Mouse (Mus musculus) forebrain, embryonic 15.5 days (tissue): ENCODE data around the gene Tyw1. TPM values are rescaled to one million over a fixed set of nuclear protein-coding genes. Genes with fewer than 3 reads are reported as not detected.

Experiments used
- ATAC-seq: fragments of 200-750 bp; cut with Nextera tagmentation; replicated peaks from 2 replicates; pipeline ENCODE4 v1.8.0; 2017; ENCODE audit warnings: mild to moderate bottlenecking, moderate TSS enrichment, moderate library complexity
- H3K27ac ChIP-seq: fragments of 300-500 bp; sonication (generic); replicated peaks from 2 replicates; pipeline ENCODE4 v1.5.1; 2015; ENCODE audit warnings: mild to moderate bottlenecking, inconsistent platforms
- H3K27me3 ChIP-seq: fragments of 300-500 bp; sonication (generic); 2 replicates; pipeline ENCODE4 v1.6.1; 2015; ENCODE audit warnings: inconsistent platforms
- H3K36me3 ChIP-seq: fragments of 300-500 bp; sonication (generic); 2 replicates; pipeline ENCODE4 v1.6.1; 2015; ENCODE audit warnings: mild to moderate bottlenecking, inconsistent platforms
- H3K4me1 ChIP-seq: fragments of 300-500 bp; sonication (generic); 2 replicates; pipeline ENCODE4 v1.6.1; 2015; ENCODE audit warnings: inconsistent platforms
- H3K4me2 ChIP-seq: fragments of 300-500 bp; sonication (generic); replicated peaks from 2 replicates; pipeline ENCODE4 v1.6.1; 2015; ENCODE audit warnings: mild to moderate bottlenecking, inconsistent platforms
- H3K4me3 ChIP-seq: fragments of 300-500 bp; sonication (generic); 2 replicates; pipeline ENCODE4 v1.5.1; 2015; ENCODE audit warnings: mild to moderate bottlenecking, inconsistent platforms
- H3K9ac ChIP-seq: fragments of 300-500 bp; sonication (generic); replicated peaks from 2 replicates; pipeline ENCODE4 v1.6.1; 2015; ENCODE audit warnings: mild to moderate bottlenecking, inconsistent platforms
- H3K9me3 ChIP-seq: fragments of 300-500 bp; sonication (generic); 2 replicates; pipeline ENCODE4 v1.6.1; 2016; ENCODE audit warnings: inconsistent platforms
- WGBS: fragments of 180-500 bp; shearing (Covaris S2); methylation state at CpG from one replicate; pipeline ENCODE4 v1.1.7; 2015; ENCODE audit warnings: mixed read lengths; 5-methylcytosine and 5-hydroxymethylcytosine counted together
- polyA plus RNA-seq: library from polyadenylated mRNA; unstranded; fragments of >200 nt; fragmentation: Nextera tagmentation; extraction: Ambion mirVana; gene quantifications from 2 replicates; pipeline ENCODE4 v1.2.1, GENCODE M21; 2015

The Tyw1 gene
- polyA plus RNA-seq: 24.8 and 27.1 TPM in 2 replicates

DNA sequence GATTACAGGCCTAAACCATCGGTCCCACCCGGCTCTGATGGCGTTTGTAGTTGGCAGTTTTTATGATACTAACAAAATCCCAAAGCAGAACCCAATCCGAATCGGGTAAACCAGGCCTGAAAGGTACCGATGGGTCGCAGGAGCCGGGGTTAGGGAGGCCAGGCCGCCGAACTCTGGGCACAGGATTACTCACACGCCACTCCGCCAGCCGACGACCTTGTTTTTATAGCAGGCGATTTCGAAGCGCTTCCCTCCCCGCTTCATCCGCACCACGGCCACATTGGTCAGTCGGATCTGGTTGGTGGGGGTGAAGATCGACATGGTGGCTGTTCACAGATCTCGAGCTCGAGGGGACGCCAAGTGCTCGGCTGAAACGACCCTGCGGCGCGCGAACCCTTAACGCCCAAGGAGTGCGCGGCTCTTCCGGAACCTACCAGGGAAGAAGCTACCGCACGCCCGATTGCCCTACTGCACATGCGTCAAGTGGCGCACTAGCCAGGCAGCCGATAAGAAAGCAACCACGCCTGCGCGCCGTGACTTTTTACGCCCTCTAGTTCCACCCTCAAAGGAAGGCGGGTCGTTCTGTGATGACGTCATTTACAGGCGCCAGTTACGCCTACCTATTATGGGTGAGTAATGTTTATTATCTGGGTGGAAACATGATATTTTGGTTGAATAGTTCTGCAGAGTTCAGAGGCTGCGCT lies at the start of gene Tyw1, which contains the start of gene Sbds:
Gene Tyw1, plus strand, starts transcription at position 603 of the 704 bp plus-strand sequence.
Gene Sbds, minus strand, starts transcription at position 514 of the 704 bp plus-strand sequence.
- H3K4me1 ChIP-seq: peaks cover 32% of the 10 kb centered on the region
- peak within 1 kb of the TSS; percentile 88 for H3K4me3 ChIP-seq
- under 1% methylated on average over 52 of the region's 52 CpGs for whole genome bisulfite sequencing
- peak within 1 kb of the TSS; percentile 84 for H3K9ac ChIP-seq
- H3K27me3 ChIP-seq: no peaks in the 10 kb centered on the region
- peak within 1 kb of the TSS; percentile 89 for H3K27ac ChIP-seq
- no peaks in the 10 kb centered on the region for H3K9me3 ChIP-seq
- peak; percentile 89 for ATAC-seq
- peak within 1 kb of the TSS; percentile 80 for H3K4me2 ChIP-seq
- peaks cover 29% of the 10 kb centered on the region for H3K36me3 ChIP-seq

DNA sequence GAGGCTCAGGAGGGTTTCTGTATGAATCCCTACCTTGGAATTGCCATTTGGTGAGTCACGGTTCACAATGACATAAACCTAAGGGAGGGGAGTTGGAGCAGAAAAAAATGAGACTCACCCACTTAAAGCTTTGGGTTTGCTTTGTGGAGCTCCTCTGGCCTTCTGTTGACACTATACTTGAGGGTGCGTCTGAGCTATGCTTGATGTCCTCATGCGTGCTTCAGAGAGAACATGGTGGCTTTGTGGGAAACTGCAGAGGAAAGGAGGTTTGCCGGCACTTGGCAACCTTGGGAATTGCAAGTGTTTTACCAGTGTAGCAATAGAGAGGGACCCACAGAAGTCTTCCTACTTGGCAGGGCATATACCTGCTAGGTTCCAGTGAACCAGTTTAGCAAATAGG lies 48.1 kb upstream of the Tyw1 start:
- H3K36me3 ChIP-seq: peaks cover 43% of the 10 kb centered on the region
- H3K9ac ChIP-seq: no peak overlapping the region
- H3K27ac ChIP-seq: no peak overlapping the region
- no peaks in the 10 kb centered on the region for H3K27me3 ChIP-seq
- no peak overlapping the region for H3K4me2 ChIP-seq
- WGBS: 89% methylated on average over 4 of the region's 4 CpGs
- no peaks in the 10 kb centered on the region for H3K4me1 ChIP-seq
- H3K9me3 ChIP-seq: no peaks in the 10 kb centered on the region
- H3K4me3 ChIP-seq: no peak overlapping the region
- ATAC-seq: no peak

DNA sequence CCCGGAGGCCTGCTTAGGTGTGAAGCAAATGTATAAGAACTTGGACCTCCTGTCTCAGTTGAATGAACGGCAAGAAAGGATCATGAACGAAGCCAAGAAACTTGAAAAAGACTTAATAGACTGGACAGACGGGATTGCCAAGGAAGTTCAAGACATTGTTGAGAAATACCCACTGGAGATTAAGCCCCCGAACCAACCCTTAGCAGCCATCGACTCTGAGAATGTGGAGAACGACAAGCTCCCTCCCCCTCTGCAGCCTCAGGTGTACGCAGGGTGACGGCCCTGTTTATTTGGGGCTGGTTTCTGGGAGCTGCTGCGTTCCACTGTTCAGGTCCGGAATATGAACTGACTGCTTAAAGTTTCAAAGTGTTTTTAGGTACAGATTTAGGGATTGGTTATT lies 42.5 kb upstream of the Tyw1 start:
- Histone ChIP-seq H3K9ac (no peak overlapping the region), H3K27me3 (no peaks in the 10 kb centered on the region), H3K9me3 (no peaks in the 10 kb centered on the region), H3K4me2 (no peak overlapping the region), H3K4me1 (no peaks in the 10 kb centered on the region), H3K27ac (no peak overlapping the region), H3K36me3 (peaks cover 47% of the 10 kb centered on the region), H3K4me3 (no peak overlapping the region)
- WGBS: 90% methylated on average over 11 of the region's 11 CpGs
- ATAC-seq: no peak

DNA sequence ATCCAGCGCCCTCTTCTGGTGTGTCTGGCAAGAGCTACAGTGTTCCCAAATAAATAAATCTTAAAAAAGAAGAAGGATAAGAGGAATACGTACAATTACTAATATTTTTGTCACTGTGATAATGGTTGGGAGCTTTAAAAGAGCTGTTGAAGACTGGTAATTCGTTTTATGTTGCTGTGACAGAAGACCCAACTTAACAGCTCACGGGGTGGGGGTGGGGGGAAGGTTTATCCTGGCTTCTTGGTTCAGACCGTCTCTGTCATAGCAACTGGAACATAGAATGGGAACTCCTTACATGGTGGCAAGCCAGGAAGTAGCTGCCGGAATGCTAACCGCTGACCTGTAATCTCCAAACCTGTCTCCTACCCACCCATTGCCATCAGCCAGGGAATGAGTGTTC lies 38.6 kb upstream of the Tyw1 start, which contains the start of gene Tmem248:
Gene Tmem248, plus strand, starts transcription at position 301 of the 400 bp plus-strand sequence.
- ATAC-seq: no peak
- H3K27me3 ChIP-seq: no peaks in the 10 kb centered on the region
- H3K9me3 ChIP-seq: no peaks in the 10 kb centered on the region
- no peak within 1 kb of the TSS for H3K4me2 ChIP-seq
- 85% methylated on average over 7 of the region's 7 CpGs for WGBS
- H3K4me3 ChIP-seq: no peak within 1 kb of the TSS
- peaks cover 8% of the 10 kb centered on the region for H3K4me1 ChIP-seq
- peaks cover 15% of the 10 kb centered on the region; the same call in 1 of the 2 replicates for H3K36me3 ChIP-seq
- H3K27ac ChIP-seq: no peak within 1 kb of the TSS
- H3K9ac ChIP-seq: no peak within 1 kb of the TSS

DNA sequence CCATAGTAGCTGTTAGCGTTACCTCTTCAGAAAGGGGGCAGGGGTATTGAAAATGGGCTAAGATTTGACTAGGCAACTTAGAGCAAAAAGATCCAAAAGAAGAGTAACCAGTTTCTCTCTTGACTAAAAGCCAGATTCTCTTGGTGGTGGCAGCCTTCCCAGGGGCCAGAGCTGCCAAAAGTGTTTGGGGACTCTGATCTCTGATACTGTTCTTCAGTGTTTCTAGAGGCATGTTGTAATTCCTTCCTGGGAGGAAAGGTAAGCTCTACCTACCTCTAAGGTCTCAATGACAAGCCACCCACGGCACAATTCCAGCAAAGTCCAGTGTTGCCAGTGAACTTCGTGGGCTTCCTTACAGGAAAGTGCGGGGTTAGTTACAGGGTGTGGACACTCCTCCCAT lies 38.0 kb upstream of the Tyw1 start:
- Histone ChIP-seq H3K4me2 (no peak overlapping the region), H3K27me3 (no peaks in the 10 kb centered on the region), H3K4me1 (peaks cover 8% of the 10 kb centered on the region), H3K9me3 (no peaks in the 10 kb centered on the region), H3K36me3 (peaks cover 11% of the 10 kb centered on the region; the same call in 1 of the 2 replicates), H3K9ac (no peak overlapping the region), H3K27ac (no peak overlapping the region), H3K4me3 (no peak overlapping the region)
- WGBS: 87% methylated on average over 4 of the region's 4 CpGs
- no peak for ATAC-seq

DNA sequence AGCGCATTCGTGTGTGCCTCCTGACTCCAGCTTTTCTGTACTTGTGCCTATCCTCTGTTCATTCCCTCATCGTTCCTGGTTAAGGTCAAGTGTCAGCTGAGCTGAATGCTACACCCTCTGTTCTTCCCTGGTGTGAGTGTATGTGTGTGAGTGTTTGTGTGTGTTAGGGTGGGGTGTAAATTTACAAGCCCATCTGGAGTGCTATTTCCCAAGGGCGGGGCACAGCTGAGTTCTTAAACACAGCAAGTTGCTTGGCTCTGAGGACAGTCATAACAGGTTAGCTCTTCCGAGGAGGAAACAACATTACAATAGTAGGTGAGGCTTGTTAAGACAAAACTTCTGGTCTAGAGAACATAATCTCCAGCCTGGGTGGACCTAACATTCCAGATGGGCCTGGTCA lies 37.1 kb upstream of the Tyw1 start:
- no peaks in the 10 kb centered on the region for H3K9me3 ChIP-seq
- peaks cover 11% of the 10 kb centered on the region; the same call in 1 of the 2 replicates for H3K36me3 ChIP-seq
- no peak for ATAC-seq
- H3K27ac ChIP-seq: no peak overlapping the region
- no peak overlapping the region for H3K9ac ChIP-seq
- 92% methylated on average over 5 of the region's 5 CpGs for WGBS
- H3K27me3 ChIP-seq: no peaks in the 10 kb centered on the region
- H3K4me2 ChIP-seq: no peak overlapping the region
- H3K4me1 ChIP-seq: peaks cover 14% of the 10 kb centered on the region
- no peak overlapping the region for H3K4me3 ChIP-seq

DNA sequence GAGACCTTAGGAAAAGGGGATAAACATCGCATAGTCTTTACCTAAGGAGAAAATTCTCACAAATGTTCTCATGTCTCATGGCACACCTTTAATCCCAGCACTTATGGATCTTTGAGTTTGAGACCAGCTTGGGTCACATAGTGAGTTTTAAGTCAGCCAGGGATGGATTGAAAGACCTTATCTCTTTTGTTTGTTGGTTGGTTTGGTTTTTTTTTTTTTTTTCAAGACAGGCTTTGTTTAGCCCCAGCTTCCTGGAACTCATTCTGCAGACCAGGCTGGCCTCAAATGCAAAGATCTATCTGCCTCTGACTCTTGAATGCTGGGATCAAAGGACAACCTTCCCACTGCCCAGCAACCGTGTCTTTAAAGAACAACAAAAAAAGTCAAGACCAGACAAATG lies 34.1 kb upstream of the Tyw1 start:
- Histone ChIP-seq H3K9ac (peak overlapping the region; percentile 81; the same call in 1 of the 2 replicates), H3K27ac (peak overlapping the region; percentile 82; the same call in 1 of the 2 replicates), H3K36me3 (no peaks in the 10 kb centered on the region), H3K4me1 (peaks cover 22% of the 10 kb centered on the region), H3K9me3 (no peaks in the 10 kb centered on the region), H3K4me2 (peak overlapping the region; percentile 70), H3K27me3 (no peaks in the 10 kb centered on the region), H3K4me3 (peak overlapping the region; percentile 86)
- 56% methylated on average over 2 of the region's 2 CpGs for WGBS
- no peak for ATAC-seq

DNA sequence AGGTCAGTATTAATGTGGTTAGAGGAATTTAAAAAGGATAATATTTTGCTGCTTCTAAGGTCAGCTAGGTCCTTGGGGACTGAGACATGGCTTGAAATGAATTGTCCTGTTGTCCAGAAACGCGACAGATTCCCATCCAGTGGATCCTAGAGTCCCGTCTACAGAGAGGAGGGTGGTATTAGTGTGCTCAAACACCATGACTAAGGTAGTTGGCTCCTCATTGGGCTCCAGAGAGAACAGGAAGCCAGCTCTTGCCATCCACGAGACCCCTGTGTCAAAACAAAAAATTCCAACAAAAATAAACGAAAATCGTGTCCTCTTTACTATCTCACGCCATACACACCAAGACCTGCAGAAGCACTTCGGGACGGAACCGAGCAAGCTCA lies 33.7 kb upstream of the Tyw1 start:
- Histone ChIP-seq H3K36me3 (no peaks in the 10 kb centered on the region), H3K4me2 (peak overlapping the region; percentile 70), H3K4me1 (peaks cover 22% of the 10 kb centered on the region), H3K4me3 (peak overlapping the region; percentile 86), H3K9me3 (no peaks in the 10 kb centered on the region), H3K27ac (peak overlapping the region; percentile 82), H3K27me3 (no peaks in the 10 kb centered on the region), H3K9ac (peak overlapping the region; percentile 81)
- WGBS: under 1% methylated on average over 10 of the region's 10 CpGs
- peak; percentile 39 for ATAC-seq

DNA sequence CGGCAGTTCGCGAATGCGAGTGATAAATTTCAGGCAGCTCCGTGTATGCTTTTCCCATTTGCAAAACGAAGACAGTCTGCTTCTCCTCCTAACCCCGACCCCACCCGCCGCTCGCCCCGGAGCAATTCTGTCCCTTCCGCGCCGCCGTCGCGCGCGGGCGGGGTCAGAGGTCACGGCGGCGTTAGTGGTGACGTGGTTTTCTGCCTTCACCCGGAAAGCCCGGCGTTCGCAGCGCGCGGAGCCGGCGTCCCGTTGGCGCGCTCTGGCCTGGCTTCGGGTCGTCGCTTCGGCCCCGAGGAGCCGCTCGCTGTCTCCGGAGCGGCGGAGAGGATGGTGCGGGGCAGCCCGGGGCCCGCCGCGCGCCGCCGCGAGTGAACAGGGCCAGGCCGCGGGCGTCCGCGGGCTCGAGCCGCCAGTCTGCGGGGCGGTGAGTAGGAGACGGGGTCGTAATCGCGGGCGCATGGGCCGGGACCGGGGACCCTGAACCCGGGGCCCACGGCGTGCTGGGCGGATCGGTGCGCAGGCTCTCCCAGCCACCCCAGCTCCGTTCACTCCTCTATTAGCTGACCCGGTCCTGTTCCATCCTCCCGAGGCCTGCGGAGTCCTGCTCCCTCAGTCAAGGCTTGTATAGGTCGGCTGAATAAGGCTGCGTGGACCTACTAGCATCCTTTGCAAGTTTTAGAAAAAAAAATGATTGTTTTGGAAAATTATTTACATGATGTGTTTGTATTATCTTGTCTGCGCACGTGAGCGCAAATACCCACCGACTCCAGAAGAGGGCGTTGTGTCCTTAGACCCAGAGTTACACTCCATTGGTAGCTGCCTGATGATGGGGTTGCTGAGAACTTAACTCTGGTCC lies 33.0 kb upstream of the Tyw1 start:
- H3K4me3 ChIP-seq: peak overlapping the region; percentile 86
- peak overlapping the region; percentile 81 for H3K9ac ChIP-seq
- H3K27ac ChIP-seq: peak overlapping the region; percentile 82
- no peaks in the 10 kb centered on the region for H3K27me3 ChIP-seq
- peak overlapping the region; percentile 70 for H3K4me2 ChIP-seq
- H3K9me3 ChIP-seq: no peaks in the 10 kb centered on the region
- H3K4me1 ChIP-seq: peaks cover 22% of the 10 kb centered on the region
- under 1% methylated on average over 88 of the region's 88 CpGs for WGBS
- no peaks in the 10 kb centered on the region for H3K36me3 ChIP-seq
- peak; percentile 91 for ATAC-seq

DNA sequence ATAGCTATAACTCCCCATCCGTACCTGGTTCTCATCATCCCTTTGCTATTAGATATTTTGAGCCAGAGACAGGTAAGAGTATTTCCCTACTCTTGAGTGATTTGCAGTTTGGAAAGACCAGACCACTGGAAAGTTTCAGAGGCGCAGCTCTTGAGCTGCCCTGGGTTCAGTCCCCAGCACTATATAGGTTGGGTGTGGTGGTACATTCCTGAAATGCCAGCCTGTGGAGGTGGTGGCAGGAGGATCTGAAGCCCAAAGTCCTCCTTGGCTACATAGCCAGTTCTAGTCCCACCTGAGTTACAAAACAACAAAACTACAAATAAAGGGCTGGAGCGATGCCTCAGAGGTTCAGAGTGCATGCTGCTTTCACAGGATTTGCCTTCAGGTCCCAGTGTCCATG lies 28.6 kb upstream of the Tyw1 start:
- Histone ChIP-seq H3K9me3 (no peaks in the 10 kb centered on the region), H3K4me2 (no peak overlapping the region), H3K27ac (no peak overlapping the region), H3K36me3 (peaks cover 20% of the 10 kb centered on the region), H3K4me3 (no peak overlapping the region), H3K9ac (no peak overlapping the region), H3K4me1 (peaks cover 15% of the 10 kb centered on the region), H3K27me3 (no peaks in the 10 kb centered on the region)
- WGBS: 95% methylated on average over 3 of the region's 3 CpGs
- ATAC-seq: no peak

DNA sequence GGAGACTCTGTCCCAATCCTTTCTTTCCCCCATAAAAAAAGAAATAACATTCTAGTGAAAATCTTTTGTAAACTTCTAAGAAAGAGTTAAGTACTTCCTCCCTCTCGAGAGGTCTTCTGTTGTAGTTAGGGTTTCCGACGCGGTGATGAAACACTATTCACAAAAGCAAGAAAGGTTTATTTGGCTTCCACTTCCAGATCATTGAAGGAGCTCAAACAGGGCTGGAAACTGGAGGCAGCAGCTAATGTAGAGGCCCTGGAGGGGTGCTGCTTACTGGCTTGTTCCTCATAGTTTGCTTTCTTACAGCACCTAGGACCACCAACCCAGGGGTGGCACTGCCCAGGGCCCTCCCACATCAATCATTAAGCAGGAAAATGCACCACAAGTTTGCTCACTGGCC lies 27.3 kb upstream of the Tyw1 start:
- H3K27me3 ChIP-seq: no peaks in the 10 kb centered on the region
- no peak overlapping the region for H3K27ac ChIP-seq
- H3K9ac ChIP-seq: no peak overlapping the region
- no peak for ATAC-seq
- H3K9me3 ChIP-seq: no peaks in the 10 kb centered on the region
- H3K4me2 ChIP-seq: no peak overlapping the region
- H3K4me3 ChIP-seq: no peak overlapping the region
- 68% methylated on average over 4 of the region's 4 CpGs for WGBS
- peaks cover 33% of the 10 kb centered on the region for H3K36me3 ChIP-seq
- H3K4me1 ChIP-seq: peaks cover 10% of the 10 kb centered on the region

DNA sequence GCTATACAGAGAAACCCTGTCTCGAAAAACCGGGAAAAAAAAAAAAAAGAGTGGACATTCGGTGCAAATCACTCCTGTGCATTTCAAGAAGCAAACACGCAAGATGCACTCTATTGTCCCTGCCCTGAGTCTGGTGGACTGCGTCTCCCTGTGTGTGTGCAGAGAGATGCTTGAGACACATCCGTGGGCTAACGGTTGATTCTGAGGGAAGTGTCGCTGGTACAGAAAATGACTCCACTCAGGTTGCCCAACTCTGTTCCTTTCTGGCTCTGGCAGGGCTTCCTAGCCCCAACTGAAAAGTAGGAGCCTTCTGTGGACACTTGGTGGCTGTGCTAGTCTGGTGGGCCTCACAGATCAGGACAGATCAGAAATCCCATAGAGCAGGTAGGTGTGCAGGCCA lies 19.1 kb upstream of the Tyw1 start:
- peaks cover 94% of the 10 kb centered on the region for H3K36me3 ChIP-seq
- H3K9me3 ChIP-seq: no peaks in the 10 kb centered on the region
- H3K27ac ChIP-seq: no peak overlapping the region
- no peak overlapping the region for H3K4me2 ChIP-seq
- H3K9ac ChIP-seq: no peak overlapping the region
- H3K4me1 ChIP-seq: no peaks in the 10 kb centered on the region
- no peaks in the 10 kb centered on the region for H3K27me3 ChIP-seq
- ATAC-seq: no peak
- WGBS: 98% methylated on average over 8 of the region's 8 CpGs
- no peak overlapping the region for H3K4me3 ChIP-seq
